Mouse (Mus musculus) ES-E14 (cell line): ENCODE data around the gene Cish. TPM values are rescaled to one million over a fixed set of nuclear protein-coding genes. Genes with fewer than 3 reads are reported as not detected.
A peak's percentile ranks its signal among the peaks of the same experiment; 100 is the strongest.

Experiments used
- DNase-seq: peaks from one replicate; pipeline ENCODE4 v3.0.0-alpha.2; 2013; ENCODE audit warnings: low read depth, low spot score
- H3K27ac ChIP-seq: 2 replicates; pipeline ENCODE4 v1.5.1; 2012; ENCODE audit warnings: low read depth, mild to moderate bottlenecking, low read length, moderate library complexity, mixed read lengths; ENCODE audit not compliant: poor library complexity, insufficient read depth, severe bottlenecking
- H3K36me3 ChIP-seq: 2 replicates; pipeline ENCODE4 v1.6.1; 2012; ENCODE audit warnings: mild to moderate bottlenecking, low read length, moderate library complexity, mixed read lengths; ENCODE audit not compliant: control insufficient read depth, poor library complexity, insufficient read depth, severe bottlenecking
- H3K4me1 ChIP-seq, 2 experiments: fragments of 150-350 bp in 1 of 2; sonication (generic) in 1 of 2; 2 replicates each; pipeline ENCODE4 v1.6.1; 2012; ENCODE audit warnings: low read length in 2 of 2, mild to moderate bottlenecking in 1 of 2, mixed read lengths in 1 of 2; ENCODE audit not compliant: control insufficient read depth in 2 of 2, insufficient read depth in 2 of 2, poor library complexity in 1 of 2
- H3K4me3 ChIP-seq, 2 experiments: fragments of 150-350 bp in 1 of 2; sonication (generic) in 1 of 2; 2 replicates each; pipeline ENCODE4 v1.5.1; 2012; ENCODE audit warnings: low read length in 2 of 2, low read depth in 1 of 2, mild to moderate bottlenecking in 1 of 2, mixed read lengths in 1 of 2; ENCODE audit not compliant: insufficient read depth in 1 of 2, poor library complexity in 1 of 2, severe bottlenecking in 1 of 2
- H3K9ac ChIP-seq: 2 replicates; pipeline ENCODE4 v1.6.1; 2012; ENCODE audit warnings: low read depth, mild to moderate bottlenecking, low read length, mixed read lengths; ENCODE audit not compliant: poor library complexity, insufficient read depth, severe bottlenecking
- H3K9me3 ChIP-seq: fragments of 150-350 bp; sonication (generic); 2 replicates; pipeline ENCODE4 v1.6.1; 2012; ENCODE audit warnings: low read depth, mild to moderate bottlenecking, low read length; ENCODE audit not compliant: control insufficient read depth, insufficient read depth
- CHD2 ChIP-seq: IDR thresholded peaks from 2 replicates; pipeline ENCODE4 v1.6.1; 2014; ENCODE audit warnings: mild to moderate bottlenecking, low read depth, low read length, inconsistent platforms
- HCFC1 ChIP-seq: IDR thresholded peaks from 2 replicates; pipeline ENCODE4 v1.6.1; 2012; ENCODE audit warnings: low read length, inconsistent platforms, borderline replicate concordance; ENCODE audit not compliant: insufficient read depth
- MAFK ChIP-seq: IDR thresholded peaks from 2 replicates; pipeline ENCODE4 v1.6.1; 2014; ENCODE audit warnings: mild to moderate bottlenecking, low read depth, low read length, inconsistent platforms; ENCODE audit not compliant: insufficient read depth
- ZC3H11A ChIP-seq: IDR thresholded peaks from 2 replicates; pipeline ENCODE4 v1.6.1; 2012; ENCODE audit warnings: low read depth, mild to moderate bottlenecking, inconsistent platforms, low read length, borderline replicate concordance
- ZNF384 ChIP-seq: IDR thresholded peaks from 2 replicates; pipeline ENCODE4 v1.6.1; 2012; ENCODE audit warnings: low read depth, low read length, inconsistent platforms
- in situ Hi-C, 2 experiments: fragments of 600-800 bp; cut with MboI; formaldehyde crosslinking; loops; one replicate each; pipeline ENCODE4 v1.15.1; 2025; ENCODE audit warnings: low sequenced_read_pairs in 2 of 2, inconsistent platforms in 1 of 2; ENCODE audit not compliant: unreplicated experiment in 2 of 2
- total RNA-seq: library from RNA; depleted of rRNA; stranded (reverse); fragments of 300-350 nt; gene quantifications from 2 replicates; pipeline ENCODE4 v1.2.3, GENCODE M21; 2012

Gene Cish
- total RNA-seq, 1 experiment: 2.5 TPM

DNA sequence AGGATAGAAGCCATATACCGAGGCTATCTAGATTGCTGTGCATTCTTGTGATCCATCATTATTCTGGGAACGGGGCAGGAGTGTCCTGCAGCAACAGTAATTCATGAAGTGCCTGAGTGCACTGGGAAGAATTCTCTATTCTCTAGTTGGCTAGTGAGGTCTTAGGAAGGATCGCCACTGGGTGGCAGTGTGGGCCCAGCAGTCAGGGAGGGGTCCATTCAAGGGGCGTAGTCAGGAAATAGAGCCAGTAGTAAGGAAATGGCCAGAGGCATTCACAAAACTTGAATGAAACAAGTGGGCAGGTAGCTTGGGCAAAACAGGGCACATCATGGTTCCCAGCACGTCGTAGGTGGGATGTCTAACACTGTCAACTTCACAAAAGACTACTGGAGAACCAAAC lies 1.6 kb upstream of the Cish start:
- no peaks in the 10 kb centered on the region for H3K36me3 ChIP-seq
- no peak overlapping the region for H3K27ac ChIP-seq
- no peak overlapping the region for H3K9ac ChIP-seq
- no peak for TF ChIP-seq CHD2
- in situ Hi-C loops: loop anchor here in 1 of 2 experiments (10.0 kb wide), 1 partner anchor 389 kb away; no protein-coding TSS in a partner anchor
- no peak overlapping the region for H3K4me3 ChIP-seq
- no peaks in the 10 kb centered on the region for H3K9me3 ChIP-seq
- peaks cover 2 to 10% of the 10 kb centered on the region in 2 experiments; a peak in 3 of 4 replicates for H3K4me1 ChIP-seq
- DNase-seq: no peak

DNA sequence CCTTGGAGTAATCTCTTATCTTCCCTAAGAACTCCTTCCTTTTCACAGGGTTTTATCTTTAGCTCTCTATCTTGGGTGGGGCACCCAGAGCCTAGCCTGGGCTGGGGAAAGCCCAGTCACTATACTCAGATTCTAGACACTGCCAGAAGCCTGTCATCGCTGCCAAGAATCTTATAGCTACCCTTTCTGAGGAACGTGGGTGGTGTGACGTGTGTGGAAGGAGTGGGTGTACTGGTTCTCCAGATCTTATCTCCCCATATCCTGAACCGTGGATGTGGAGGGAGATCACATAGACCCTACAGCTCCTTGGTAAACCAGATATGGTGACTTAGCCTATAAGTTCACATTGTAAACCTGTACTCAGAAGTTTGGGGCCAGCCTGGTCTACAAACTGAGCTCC lies 210 bp upstream of the Cish start:
- in situ Hi-C loops: loop anchor here in 1 of 2 experiments (10.0 kb wide), 1 partner anchor 391 kb away; no protein-coding TSS in a partner anchor
- Histone ChIP-seq H3K9me3 (no peaks in the 10 kb centered on the region), H3K4me3 (no peak overlapping the region), H3K36me3 (peaks cover 3% of the 10 kb centered on the region; the same call in 1 of the 2 replicates), H3K4me1 (peaks cover 0 to 12% of the 10 kb centered on the region in 2 experiments; a peak in 2 of 4 replicates), H3K9ac (no peak overlapping the region), H3K27ac (no peak overlapping the region)
- no peak for DNase-seq
- TF ChIP-seq ZNF384: no peak
- TF ChIP-seq MAFK: no peak
- no peak for TF ChIP-seq CHD2
- TF ChIP-seq HCFC1: no peak
- TF ChIP-seq ZC3H11A: no peak

DNA sequence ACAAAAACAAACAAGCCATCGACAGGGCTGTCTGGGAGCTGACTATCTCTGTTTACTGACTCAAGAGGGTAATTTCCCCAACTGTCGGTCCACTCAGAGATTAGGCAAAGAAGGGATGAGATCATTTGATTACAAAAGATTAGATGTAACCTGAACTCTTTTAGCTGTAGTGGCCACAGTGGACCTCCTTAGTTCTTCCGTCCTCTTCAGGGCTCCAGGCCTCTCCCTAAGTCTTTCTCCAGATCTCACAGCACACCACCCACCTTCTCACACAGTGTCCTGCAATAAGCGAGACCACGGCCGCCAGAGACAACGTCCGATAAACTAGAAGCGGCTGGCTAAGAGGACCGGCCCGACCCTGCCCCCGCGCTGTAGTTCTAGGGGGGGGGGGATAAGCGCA lies 215 bp downstream of the Cish start:
- no peak overlapping the region; the same call in 1 of the 2 replicates for H3K9ac ChIP-seq
- in situ Hi-C loops: loop anchor here in 1 of 2 experiments (10.0 kb wide), 1 partner anchor 391 kb away; no protein-coding TSS in a partner anchor
- peaks cover 0 to 12% of the 10 kb centered on the region in 2 experiments; a peak in 2 of 4 replicates for H3K4me1 ChIP-seq
- DNase-seq: no peak
- H3K9me3 ChIP-seq: no peaks in the 10 kb centered on the region
- H3K27ac ChIP-seq: no peak overlapping the region
- peak overlapping the region; percentile 30 to 55; a peak in 2 of 4 replicates for H3K4me3 ChIP-seq
- peaks cover 7% of the 10 kb centered on the region; the same call in 1 of the 2 replicates for H3K36me3 ChIP-seq
- TF ChIP-seq ZC3H11A: no peak
- no peak for TF ChIP-seq ZNF384
- TF ChIP-seq MAFK: no peak
- no peak for TF ChIP-seq HCFC1
- no peak for TF ChIP-seq CHD2

DNA sequence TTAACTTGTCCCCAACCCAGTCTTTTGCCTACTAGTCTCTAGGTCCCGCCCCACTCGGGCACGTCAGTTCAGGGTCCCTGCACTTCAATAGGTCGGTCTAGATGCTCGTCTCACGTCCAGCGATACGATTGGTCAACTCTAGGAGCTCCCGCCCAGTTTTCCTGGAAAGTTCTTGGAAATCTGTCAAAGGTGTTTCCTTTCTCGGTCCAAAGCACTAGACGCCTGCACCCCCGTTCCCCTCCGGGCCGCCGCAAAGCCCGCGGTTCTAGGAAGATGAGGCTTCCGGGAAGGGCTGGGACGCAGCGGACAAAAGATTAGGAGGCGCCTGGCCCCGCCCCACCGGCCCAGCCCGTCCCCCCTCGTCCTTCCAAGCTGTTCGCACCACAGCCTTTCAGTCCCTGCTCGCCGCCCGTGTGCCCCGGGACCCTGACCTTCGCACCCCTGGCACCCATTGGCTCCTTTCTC lies 707 bp downstream of the Cish start:
- Histone ChIP-seq H3K9me3 (no peaks in the 10 kb centered on the region), H3K36me3 (peaks cover 7% of the 10 kb centered on the region; the same call in 1 of the 2 replicates), H3K4me1 (peaks cover 0 to 15% of the 10 kb centered on the region in 2 experiments; a peak in 2 of 4 replicates), H3K4me3 (peak overlapping the region; percentile 51 to 78), H3K9ac (peak overlapping the region; percentile 46), H3K27ac (no peak overlapping the region; the same call in 1 of the 2 replicates)
- in situ Hi-C loops: loop anchor here in 1 of 2 experiments (10.0 kb wide), 1 partner anchor 392 kb away; no protein-coding TSS in a partner anchor
- peak; percentile 94 for DNase-seq
- TF ChIP-seq CHD2: peak; percentile 89
- no peak for TF ChIP-seq HCFC1

DNA sequence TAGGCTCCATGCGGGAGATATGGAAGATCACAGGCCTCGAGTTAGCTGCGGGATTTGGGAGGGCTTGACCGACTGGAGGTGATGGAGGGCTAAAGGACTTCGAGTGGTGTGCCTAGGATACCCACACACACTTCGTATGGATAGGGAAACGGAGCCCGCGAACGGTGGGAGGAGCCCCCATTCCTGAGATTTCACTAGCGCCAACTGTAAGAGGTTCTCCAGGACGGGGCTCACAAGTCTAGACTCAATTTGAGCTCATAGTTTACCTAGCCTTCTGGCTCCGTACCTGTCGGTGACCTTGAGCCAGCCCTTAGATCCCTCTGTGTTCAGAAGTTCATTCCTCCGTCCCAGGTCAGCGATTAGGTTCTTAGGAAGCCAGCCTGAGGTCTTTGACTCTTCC lies 1.2 kb downstream of the Cish start:
- H3K9ac ChIP-seq: peak overlapping the region; percentile 46; the same call in 1 of the 2 replicates
- peaks cover 0 to 19% of the 10 kb centered on the region in 2 experiments; a peak in 2 of 4 replicates for H3K4me1 ChIP-seq
- TF ChIP-seq HCFC1: no peak
- TF ChIP-seq ZC3H11A: no peak
- no peak for TF ChIP-seq MAFK
- TF ChIP-seq ZNF384: no peak
- TF ChIP-seq CHD2: no peak
- H3K9me3 ChIP-seq: no peaks in the 10 kb centered on the region
- in situ Hi-C loops: loop anchor here in 1 of 2 experiments (10.0 kb wide), 1 partner anchor 392 kb away; no protein-coding TSS in a partner anchor
- DNase-seq: no peak
- H3K27ac ChIP-seq: no peak overlapping the region
- H3K4me3 ChIP-seq: peak overlapping the region; percentile 51 to 78
- peaks cover 7% of the 10 kb centered on the region; the same call in 1 of the 2 replicates for H3K36me3 ChIP-seq
